Mouse (Mus musculus): ENCODE measurements around the gene Klrg2.

- TF ChIP-seq CTCF (IDR thresholded peaks at IDR 0.05; ENCODE audit: insufficient read depth, low read length) (no peak), POLR2A (IDR thresholded peaks at IDR 0.05; ENCODE audit: borderline replicate concordance, extremely low read depth, low read depth, low read length) (no peak)
Observed at GRCm38 (mm10) chr6:38641645-38642044, 4.6 kb upstream of the Klrg2 start.

Measured in lung, adult 2 months (tissue).